Mouse (Mus musculus) thymus, postnatal 25 days (tissue): ENCODE results near the gene Zfp629.

Source experiments
- DNase-seq: peaks from one replicate; pipeline ENCODE4 v3.0.0; 2022

Gene Zfp629

GRCm38 (mm10) chr7:127561340-127561858, 54.2 kb downstream of the Zfp629 start, which contains the start of gene Tmem265:
TSS of gene Tmem265 (plus strand) at chr7:127561390.
- DNase-seq = no peak

- no peak for DNase-seq
These were observed 55.0 kb downstream of the Zfp629 start for GRCm38 (mm10) chr7:127560580-127560979.
